Mouse (Mus musculus) liver, embryonic 13.5 days (tissue): ENCODE data around the gene Ftsj3. TPM values are rescaled to one million over a fixed set of nuclear protein-coding genes. Genes with fewer than 3 reads are reported as not detected.

Experiments
- ATAC-seq: fragments of 200-750 bp; cut with Nextera tagmentation; 2 replicates; pipeline ENCODE4 v1.8.0; 2017; ENCODE audit warnings: low read depth, mild to moderate bottlenecking, moderate number of reproducible peaks, moderate library complexity
- DNase-seq: peaks from one replicate; pipeline ENCODE4 v3.0.0; 2022
- H3K27ac ChIP-seq: fragments of 300-500 bp; sonication (generic); 2 replicates; pipeline ENCODE4 v1.5.1; 2015; ENCODE audit warnings: moderate library complexity, mild to moderate bottlenecking, inconsistent platforms
- H3K27me3 ChIP-seq: fragments of 300-500 bp; sonication (generic); 2 replicates; pipeline ENCODE4 v1.6.1; 2015; ENCODE audit warnings: mild to moderate bottlenecking, inconsistent platforms
- H3K36me3 ChIP-seq: fragments of 300-500 bp; sonication (generic); 2 replicates; pipeline ENCODE4 v1.6.1; 2015; ENCODE audit warnings: mild to moderate bottlenecking, inconsistent platforms
- H3K4me1 ChIP-seq: fragments of 300-500 bp; sonication (generic); replicated peaks from 2 replicates; pipeline ENCODE4 v1.6.1; 2015; ENCODE audit warnings: inconsistent platforms
- H3K4me2 ChIP-seq: fragments of 300-500 bp; sonication (generic); 2 replicates; pipeline ENCODE4 v1.6.1; 2015; ENCODE audit warnings: inconsistent platforms, mild to moderate bottlenecking, moderate library complexity
- H3K4me3 ChIP-seq: fragments of 300-500 bp; sonication (generic); replicated peaks from 2 replicates; pipeline ENCODE4 v1.5.1; 2015; ENCODE audit warnings: mild to moderate bottlenecking, inconsistent platforms
- H3K9ac ChIP-seq: fragments of 300-500 bp; sonication (generic); 2 replicates; pipeline ENCODE4 v1.6.1; 2015; ENCODE audit warnings: mild to moderate bottlenecking, inconsistent platforms
- H3K9me3 ChIP-seq: fragments of 300-500 bp; sonication (generic); replicated peaks from 2 replicates; pipeline ENCODE4 v1.6.1; 2016; ENCODE audit warnings: inconsistent platforms
- WGBS: fragments of 180-500 bp; shearing (Covaris S2); methylation state at CpG from one replicate; pipeline ENCODE4 v1.1.7; 2015; ENCODE audit not compliant: insufficient replicate concordance; 5-methylcytosine and 5-hydroxymethylcytosine counted together
- polyA plus RNA-seq: library from polyadenylated mRNA; unstranded; fragments of >200 nt; fragmentation: Nextera tagmentation; extraction: Ambion mirVana; gene quantifications from 2 replicates; pipeline ENCODE4 v1.2.1, GENCODE M21; 2015

Ftsj3 gene
- polyA plus RNA-seq, result 55.4 and 66.0 TPM in 2 replicates

- Histone ChIP-seq H3K4me3 (peak within 1 kb of the TSS; percentile 79), H3K27ac (peak within 1 kb of the TSS; percentile 78), H3K9ac (peak within 1 kb of the TSS; percentile 78), H3K4me2 (peak within 1 kb of the TSS; percentile 95), H3K27me3 (no peaks in the 10 kb centered on the region), H3K36me3 (peaks cover 66% of the 10 kb centered on the region), H3K9me3 (no peaks in the 10 kb centered on the region), H3K4me1 (peaks cover 39% of the 10 kb centered on the region)
- DNase-seq (peak; percentile 96), ATAC-seq (peak; percentile 95)
- under 1% methylated on average over 42 of the region's 42 CpGs for WGBS
These were observed at the start of gene Ftsj3, which contains the start of gene Psmc5 for GRCm38 (mm10) chr11:106255685-106256451. TSS of gene Ftsj3 (minus strand) at chr11:106256079. TSS of gene Psmc5 (plus strand) at chr11:106256154.

- DNase-seq (no peak), ATAC-seq (no peak)
- Histone ChIP-seq H3K4me3 (no peak overlapping the region), H3K9ac (no peak overlapping the region), H3K9me3 (no peaks in the 10 kb centered on the region), H3K36me3 (no peaks in the 10 kb centered on the region), H3K27me3 (no peaks in the 10 kb centered on the region), H3K27ac (no peak overlapping the region), H3K4me2 (no peak overlapping the region), H3K4me1 (no peaks in the 10 kb centered on the region)
- WGBS, result 58% methylated on average over 10 of the region's 10 CpGs
These were observed 49.6 kb upstream of the Ftsj3 start for GRCm38 (mm10) chr11:106305348-106306064.

GRCm38 (mm10) chr11:106302634-106303033, 46.8 kb upstream of the Ftsj3 start:
- Histone ChIP-seq H3K9ac (no peak overlapping the region), H3K27me3 (no peaks in the 10 kb centered on the region), H3K4me2 (no peak overlapping the region), H3K4me1 (no peaks in the 10 kb centered on the region), H3K9me3 (no peaks in the 10 kb centered on the region), H3K36me3 (no peaks in the 10 kb centered on the region), H3K27ac (no peak overlapping the region), H3K4me3 (no peak overlapping the region)
- 4% methylated on average over 2 of the region's 2 CpGs for WGBS
- DNase-seq (peak; percentile 42), ATAC-seq (peak; percentile 53)

GRCm38 (mm10) chr11:106301765-106302164, 45.9 kb upstream of the Ftsj3 start, which contains the start of gene Gh:
TSS of gene Gh (minus strand) at chr11:106301865.
- no peak within 1 kb of the TSS for H3K4me3 ChIP-seq
- H3K9ac ChIP-seq, result no peak within 1 kb of the TSS
- no peaks in the 10 kb centered on the region for H3K27me3 ChIP-seq
- no peaks in the 10 kb centered on the region for H3K9me3 ChIP-seq
- no peak within 1 kb of the TSS for H3K4me2 ChIP-seq
- ATAC-seq (no peak), DNase-seq (no peak)
- no peaks in the 10 kb centered on the region for H3K4me1 ChIP-seq
- WGBS, result 65% methylated on average over 9 of the region's 9 CpGs
- no peaks in the 10 kb centered on the region for H3K36me3 ChIP-seq
- no peak within 1 kb of the TSS for H3K27ac ChIP-seq

GRCm38 (mm10) chr11:106291861-106292260, 36.0 kb upstream of the Ftsj3 start:
- 63% methylated on average over 2 of the region's 2 CpGs for WGBS
- no peaks in the 10 kb centered on the region for H3K36me3 ChIP-seq
- no peaks in the 10 kb centered on the region for H3K27me3 ChIP-seq
- no peak overlapping the region for H3K4me2 ChIP-seq
- ATAC-seq (no peak), DNase-seq (no peak)
- H3K9me3 ChIP-seq, result no peaks in the 10 kb centered on the region
- no peak overlapping the region for H3K27ac ChIP-seq
- H3K4me1 ChIP-seq, result no peaks in the 10 kb centered on the region
- H3K4me3 ChIP-seq, result no peak overlapping the region
- H3K9ac ChIP-seq, result no peak overlapping the region

- 70% methylated on average over 5 of the region's 5 CpGs for WGBS
- no peak overlapping the region for H3K4me2 ChIP-seq
- no peak for DNase-seq
- H3K4me1 ChIP-seq, result no peaks in the 10 kb centered on the region
- no peak overlapping the region for H3K9ac ChIP-seq
- no peak overlapping the region for H3K4me3 ChIP-seq
- no peaks in the 10 kb centered on the region for H3K27me3 ChIP-seq
- no peaks in the 10 kb centered on the region for H3K36me3 ChIP-seq
- no peaks in the 10 kb centered on the region for H3K9me3 ChIP-seq
- no peak for ATAC-seq
- H3K27ac ChIP-seq, result no peak overlapping the region
These were observed 34.5 kb upstream of the Ftsj3 start for GRCm38 (mm10) chr11:106290376-106290775.

- H3K9ac ChIP-seq, result no peak overlapping the region
- no peak overlapping the region for H3K27ac ChIP-seq
- ATAC-seq, result no peak
- no peaks in the 10 kb centered on the region for H3K4me1 ChIP-seq
- 69% methylated on average over 8 of the region's 8 CpGs for WGBS
- H3K27me3 ChIP-seq, result no peaks in the 10 kb centered on the region
- no peaks in the 10 kb centered on the region for H3K9me3 ChIP-seq
- no peak for DNase-seq
- no peak overlapping the region for H3K4me2 ChIP-seq
- H3K36me3 ChIP-seq, result no peaks in the 10 kb centered on the region
- H3K4me3 ChIP-seq, result no peak overlapping the region
These were observed 33.5 kb upstream of the Ftsj3 start for GRCm38 (mm10) chr11:106289369-106289768.

GRCm38 (mm10) chr11:106286987-106287386, 31.1 kb upstream of the Ftsj3 start:
- ATAC-seq (no peak), DNase-seq (no peak)
- H3K27ac ChIP-seq, result no peak overlapping the region
- H3K27me3 ChIP-seq, result no peaks in the 10 kb centered on the region
- H3K36me3 ChIP-seq, result no peaks in the 10 kb centered on the region
- H3K9me3 ChIP-seq, result no peaks in the 10 kb centered on the region
- no peak overlapping the region for H3K4me3 ChIP-seq
- WGBS, result 59% methylated on average over 11 of the region's 11 CpGs
- no peaks in the 10 kb centered on the region for H3K4me1 ChIP-seq
- no peak overlapping the region for H3K4me2 ChIP-seq
- H3K9ac ChIP-seq, result no peak overlapping the region

GRCm38 (mm10) chr11:106286206-106286605, 30.3 kb upstream of the Ftsj3 start:
- no peaks in the 10 kb centered on the region for H3K4me1 ChIP-seq
- H3K4me3 ChIP-seq, result no peak overlapping the region
- ATAC-seq (no peak), DNase-seq (no peak)
- H3K27me3 ChIP-seq, result 0 out of 2 replicates have a peak, but pooled peaks cover 5% of the 10 kb centered on the region
- no peaks in the 10 kb centered on the region for H3K36me3 ChIP-seq
- no peak overlapping the region for H3K27ac ChIP-seq
- no peaks in the 10 kb centered on the region for H3K9me3 ChIP-seq
- no peak overlapping the region for H3K4me2 ChIP-seq
- no peak overlapping the region for H3K9ac ChIP-seq
- 74% methylated on average over 7 of the region's 7 CpGs for WGBS

- Histone ChIP-seq H3K4me2 (no peak overlapping the region), H3K27ac (no peak overlapping the region), H3K4me1 (no peaks in the 10 kb centered on the region), H3K36me3 (no peaks in the 10 kb centered on the region), H3K4me3 (no peak overlapping the region), H3K9ac (no peak overlapping the region), H3K9me3 (no peaks in the 10 kb centered on the region), H3K27me3 (0 out of 2 replicates have a peak, but pooled peaks cover 5% of the 10 kb centered on the region)
- ATAC-seq (no peak), DNase-seq (no peak)
- 69% methylated on average over 8 of the region's 8 CpGs for WGBS
These were observed 28.2 kb upstream of the Ftsj3 start for GRCm38 (mm10) chr11:106284126-106284525.

- H3K4me1 ChIP-seq, result no peaks in the 10 kb centered on the region
- no peaks in the 10 kb centered on the region for H3K9me3 ChIP-seq
- WGBS, result 62% methylated on average over 4 of the region's 4 CpGs
- no peak overlapping the region for H3K4me3 ChIP-seq
- DNase-seq (no peak), ATAC-seq (no peak)
- H3K27me3 ChIP-seq, result 0 out of 2 replicates have a peak, but pooled peaks cover 5% of the 10 kb centered on the region
- H3K4me2 ChIP-seq, result no peak overlapping the region
- H3K27ac ChIP-seq, result no peak overlapping the region
- H3K9ac ChIP-seq, result no peak overlapping the region
- no peaks in the 10 kb centered on the region for H3K36me3 ChIP-seq
These were observed 27.5 kb upstream of the Ftsj3 start for GRCm38 (mm10) chr11:106283371-106283770.
